Mouse (Mus musculus): ENCODE measurements around the gene Thada. TPM values are rescaled to one million over a fixed set of nuclear protein-coding genes. Genes with fewer than 3 reads are reported as not detected.

The Thada gene
- polyA plus RNA-seq, 1 experiment from 2014 or later: 7.6 TPM

DNA sequence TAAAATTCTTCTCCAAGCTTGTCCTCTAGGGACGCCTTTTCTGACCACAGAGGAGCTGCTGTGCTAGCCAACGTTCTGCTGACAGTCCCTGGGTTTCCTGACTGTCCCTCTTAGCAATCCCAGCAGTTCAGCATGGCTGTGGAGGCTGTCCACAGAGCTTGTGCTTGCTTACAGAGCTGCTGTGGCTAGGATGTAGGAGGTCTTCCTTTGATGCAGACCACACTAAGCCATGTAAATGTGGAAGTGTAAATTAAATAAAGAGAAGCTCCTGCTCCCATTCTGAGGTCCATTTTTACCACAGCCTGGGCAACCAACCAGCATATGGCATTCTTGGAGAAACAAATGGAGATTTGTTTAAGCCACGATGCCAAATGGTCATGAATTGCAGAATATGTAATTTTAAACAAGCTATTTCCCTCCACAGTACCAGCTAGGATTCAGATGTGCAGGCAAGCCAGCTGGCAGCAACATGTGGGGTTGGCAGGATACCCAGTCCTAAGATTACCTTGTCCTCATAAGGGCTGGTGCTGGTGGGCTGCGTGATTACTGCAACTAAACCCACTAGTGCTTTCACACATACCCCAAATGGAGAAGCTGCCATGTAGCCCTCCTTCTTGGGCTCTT, 207.3 kb downstream of the Thada start:
- Histone ChIP-seq H3K36me3 (ENCODE audit: control insufficient read depth, insufficient read depth, low read length) (no peaks in the 10 kb centered on the region), H3K4me1 (ENCODE audit: control insufficient read depth, insufficient read depth, low read length) (no peaks in the 10 kb centered on the region), H3K4me2 (no peak overlapping the region), H3K27me3 (ENCODE audit: control insufficient read depth, insufficient read depth, low read length) (no peaks in the 10 kb centered on the region), H3K9me3 (ENCODE audit: control insufficient read depth, low read length) (no peaks in the 10 kb centered on the region), H3K27ac (ENCODE audit: low read depth, low read length) (no peak overlapping the region), H3K9ac (ENCODE audit: low read length) (no peak overlapping the region), H3K4me3 (ENCODE audit: low read depth, low read length) (no peak overlapping the region)
- ATAC-seq (ENCODE audit: low FRiP score): no peak
- no peak for DNase-seq (ENCODE audit: low spot score, missing footprints)
- 66% methylated on average over 4 of the region's 4 CpGs for WGBS

DNA sequence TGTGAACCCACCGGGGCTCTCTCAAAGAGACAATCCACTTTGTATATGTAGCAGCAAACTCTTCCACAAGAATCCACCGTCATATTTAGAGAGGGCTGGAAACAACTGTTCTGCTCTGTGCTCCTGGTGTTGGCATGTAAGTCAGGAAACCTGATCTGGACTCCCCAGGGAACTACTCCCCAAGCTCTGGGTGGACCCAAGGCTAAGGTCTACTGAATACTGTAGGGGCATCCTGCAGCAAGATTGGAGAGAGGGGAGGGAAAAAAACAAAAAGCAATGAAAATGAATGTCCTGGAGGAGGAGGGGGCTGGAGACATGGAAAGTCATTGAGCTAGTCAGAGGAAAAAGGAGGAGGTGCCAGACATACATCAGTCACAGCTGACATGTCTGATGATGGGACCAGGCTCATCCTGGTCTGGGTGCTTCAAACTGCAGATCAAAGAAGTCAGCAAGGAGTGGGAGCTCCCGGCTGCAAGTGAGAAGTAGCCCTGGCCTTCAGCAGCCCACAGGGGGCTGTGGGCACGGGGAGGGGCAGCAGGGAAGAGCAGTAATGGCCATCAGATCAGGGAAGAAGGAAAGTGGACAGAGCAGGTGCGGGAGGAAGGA, 208.0 kb downstream of the Thada start:
- DNase-seq (ENCODE audit: low spot score, missing footprints) (no peak), ATAC-seq (ENCODE audit: low FRiP score) (no peak)
- H3K36me3 ChIP-seq (ENCODE audit: control insufficient read depth, insufficient read depth, low read length): no peaks in the 10 kb centered on the region
- no peak overlapping the region for H3K4me3 ChIP-seq (ENCODE audit: low read depth, low read length)
- H3K4me1 ChIP-seq (ENCODE audit: control insufficient read depth, insufficient read depth, low read length): no peaks in the 10 kb centered on the region
- H3K27me3 ChIP-seq (ENCODE audit: control insufficient read depth, insufficient read depth, low read length): no peaks in the 10 kb centered on the region
- no peak overlapping the region for H3K27ac ChIP-seq (ENCODE audit: low read depth, low read length)
- no peak overlapping the region for H3K9ac ChIP-seq (ENCODE audit: low read length)
- H3K9me3 ChIP-seq (ENCODE audit: control insufficient read depth, low read length): no peaks in the 10 kb centered on the region
- WGBS: 75% methylated on average over 5 of the region's 5 CpGs
- H3K4me2 ChIP-seq: no peak overlapping the region

DNA sequence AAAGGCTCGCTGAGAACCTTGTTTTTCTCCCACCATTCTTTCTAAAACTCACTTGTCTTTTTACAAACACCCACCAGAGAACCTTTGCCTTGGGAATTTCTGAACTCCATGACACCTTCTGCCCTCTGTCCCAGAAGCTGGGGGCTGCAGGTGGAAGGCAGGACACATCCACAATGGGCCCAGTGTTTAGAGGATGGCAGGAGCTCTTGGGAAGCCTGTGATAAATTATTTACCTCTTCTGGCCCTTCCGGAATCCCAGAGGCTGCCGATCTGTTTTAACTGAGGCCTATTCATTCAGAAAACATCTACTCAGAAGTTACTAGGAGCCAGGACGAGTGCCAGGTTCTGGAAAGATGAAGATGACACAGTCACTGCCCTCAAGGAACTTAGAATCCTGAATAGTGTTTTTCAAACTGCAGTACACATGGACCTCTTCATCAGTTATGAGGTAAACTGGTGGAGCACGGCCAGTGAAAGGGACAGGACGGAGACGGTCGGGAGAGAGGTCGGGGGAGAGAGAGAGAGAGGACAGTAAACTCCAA, 209.7 kb downstream of the Thada start:
- WGBS: 81% methylated on average over 9 of the region's 9 CpGs
- Histone ChIP-seq H3K9me3 (ENCODE audit: control insufficient read depth, low read length) (no peaks in the 10 kb centered on the region), H3K9ac (ENCODE audit: low read length) (no peak overlapping the region), H3K4me3 (ENCODE audit: low read depth, low read length) (no peak overlapping the region), H3K36me3 (ENCODE audit: control insufficient read depth, insufficient read depth, low read length) (no peaks in the 10 kb centered on the region), H3K27me3 (ENCODE audit: control insufficient read depth, insufficient read depth, low read length) (no peaks in the 10 kb centered on the region), H3K4me1 (ENCODE audit: control insufficient read depth, insufficient read depth, low read length) (no peaks in the 10 kb centered on the region), H3K27ac (ENCODE audit: low read depth, low read length) (no peak overlapping the region), H3K4me2 (no peak overlapping the region)
- no peak for DNase-seq (ENCODE audit: low spot score, missing footprints)
- ATAC-seq (ENCODE audit: low FRiP score): no peak

DNA sequence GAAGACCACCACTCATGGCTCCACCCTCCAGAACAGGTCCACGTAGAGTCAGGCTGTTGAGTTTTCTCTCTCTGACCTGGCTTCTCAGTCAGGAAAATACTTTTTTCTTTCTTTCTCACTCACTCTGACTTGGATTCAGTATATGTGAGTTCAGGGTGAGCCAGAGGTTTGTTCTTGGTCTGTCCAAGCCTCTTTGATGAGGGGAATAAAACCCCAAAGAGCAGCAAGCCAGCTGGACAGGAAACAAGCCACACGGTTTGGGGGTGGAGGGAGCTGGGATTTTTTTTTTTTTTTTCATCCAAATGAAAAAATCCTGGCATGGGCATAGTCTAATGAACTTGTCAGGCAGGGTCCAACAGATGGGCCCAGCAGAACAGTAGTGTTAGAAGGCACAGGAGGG, 210.2 kb downstream of the Thada start:
- Histone ChIP-seq H3K27me3 (ENCODE audit: control insufficient read depth, insufficient read depth, low read length) (no peaks in the 10 kb centered on the region), H3K36me3 (ENCODE audit: control insufficient read depth, insufficient read depth, low read length) (no peaks in the 10 kb centered on the region), H3K9ac (ENCODE audit: low read length) (no peak overlapping the region), H3K4me2 (no peak overlapping the region), H3K4me3 (ENCODE audit: low read depth, low read length) (no peak overlapping the region), H3K27ac (ENCODE audit: low read depth, low read length) (no peak overlapping the region), H3K9me3 (ENCODE audit: control insufficient read depth, low read length) (no peaks in the 10 kb centered on the region), H3K4me1 (ENCODE audit: control insufficient read depth, insufficient read depth, low read length) (no peaks in the 10 kb centered on the region)
- no peak for DNase-seq (ENCODE audit: low spot score, missing footprints)
- WGBS: 84% methylated on average over 2 of the region's 2 CpGs
- no peak for ATAC-seq (ENCODE audit: low FRiP score)

DNA sequence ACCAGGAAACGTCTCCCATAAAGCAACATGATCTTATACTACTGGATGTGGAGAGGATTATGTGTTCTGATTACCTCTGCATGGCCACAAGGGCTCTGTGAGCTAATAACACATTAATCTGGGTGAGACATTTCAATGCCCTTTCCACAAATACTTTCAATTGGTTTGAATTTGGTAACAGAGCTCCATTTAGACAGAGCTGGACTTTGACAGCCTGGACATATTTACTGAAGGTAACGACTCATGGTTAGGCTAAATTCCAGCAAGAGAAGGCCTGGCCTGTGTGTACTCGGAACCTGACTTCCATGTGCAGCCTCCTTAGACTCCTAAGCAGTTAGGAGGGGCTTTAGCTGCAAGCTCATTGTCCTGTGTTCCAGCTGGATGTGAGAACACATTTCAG, 214.6 kb downstream of the Thada start:
- H3K4me1 ChIP-seq (ENCODE audit: control insufficient read depth, insufficient read depth, low read length): no peaks in the 10 kb centered on the region
- WGBS: 91% methylated on average over 3 of the region's 3 CpGs
- no peaks in the 10 kb centered on the region for H3K27me3 ChIP-seq (ENCODE audit: control insufficient read depth, insufficient read depth, low read length)
- H3K9me3 ChIP-seq (ENCODE audit: control insufficient read depth, low read length): no peaks in the 10 kb centered on the region
- DNase-seq (ENCODE audit: low spot score, missing footprints) (no peak), ATAC-seq (ENCODE audit: low FRiP score) (no peak)
- H3K4me3 ChIP-seq (ENCODE audit: low read depth, low read length): no peak overlapping the region
- H3K27ac ChIP-seq (ENCODE audit: low read depth, low read length): no peak overlapping the region
- H3K9ac ChIP-seq (ENCODE audit: low read length): no peak overlapping the region
- H3K4me2 ChIP-seq: no peak overlapping the region
- H3K36me3 ChIP-seq (ENCODE audit: control insufficient read depth, insufficient read depth, low read length): no peaks in the 10 kb centered on the region

DNA sequence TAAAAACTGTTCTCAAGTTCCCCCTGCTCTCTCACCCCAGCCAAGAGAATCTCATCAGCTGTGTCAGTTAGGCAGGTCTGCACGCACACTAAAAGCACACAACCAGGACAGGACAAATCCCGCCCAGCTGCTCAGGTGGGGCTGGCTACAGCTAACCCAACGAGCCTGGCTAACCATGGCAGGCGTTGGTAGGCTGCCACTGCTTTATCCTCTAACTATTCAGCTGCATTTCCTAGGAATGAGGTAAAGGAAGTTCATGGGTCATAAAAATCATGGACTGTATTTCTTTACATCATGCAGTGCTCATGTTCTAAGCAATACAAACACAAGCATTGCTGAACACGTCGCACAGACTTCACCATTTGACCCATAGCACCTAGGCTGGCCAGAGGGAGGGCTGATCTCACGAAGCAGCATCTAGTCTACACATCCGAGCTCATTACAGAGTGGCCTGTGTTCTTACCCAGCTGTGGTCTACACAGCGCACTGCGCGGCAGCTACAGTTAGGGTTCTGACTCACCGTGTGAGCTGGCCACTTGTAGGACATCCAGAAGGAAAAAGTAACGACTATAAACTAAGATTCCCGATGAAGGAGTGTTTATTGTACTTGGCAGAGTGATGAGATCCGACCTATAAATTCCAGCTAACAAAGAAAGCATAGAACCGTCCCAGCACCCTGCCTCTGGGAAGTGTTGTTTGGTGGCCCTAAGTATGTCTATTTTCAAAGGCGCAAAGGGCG, 221.7 kb downstream of the Thada start:
- H3K9me3 ChIP-seq (ENCODE audit: control insufficient read depth, low read length): no peaks in the 10 kb centered on the region
- no peaks in the 10 kb centered on the region for H3K27me3 ChIP-seq (ENCODE audit: control insufficient read depth, insufficient read depth, low read length)
- no peaks in the 10 kb centered on the region for H3K36me3 ChIP-seq (ENCODE audit: control insufficient read depth, insufficient read depth, low read length)
- H3K4me3 ChIP-seq (ENCODE audit: low read depth, low read length): no peak overlapping the region
- WGBS: 89% methylated on average over 18 of the region's 18 CpGs
- H3K9ac ChIP-seq (ENCODE audit: low read length): no peak overlapping the region
- H3K4me1 ChIP-seq (ENCODE audit: control insufficient read depth, insufficient read depth, low read length): no peaks in the 10 kb centered on the region
- H3K4me2 ChIP-seq: no peak overlapping the region
- no peak overlapping the region for H3K27ac ChIP-seq (ENCODE audit: low read depth, low read length)
- DNase-seq (ENCODE audit: low spot score, missing footprints) (no peak), ATAC-seq (ENCODE audit: low FRiP score) (no peak)

DNA sequence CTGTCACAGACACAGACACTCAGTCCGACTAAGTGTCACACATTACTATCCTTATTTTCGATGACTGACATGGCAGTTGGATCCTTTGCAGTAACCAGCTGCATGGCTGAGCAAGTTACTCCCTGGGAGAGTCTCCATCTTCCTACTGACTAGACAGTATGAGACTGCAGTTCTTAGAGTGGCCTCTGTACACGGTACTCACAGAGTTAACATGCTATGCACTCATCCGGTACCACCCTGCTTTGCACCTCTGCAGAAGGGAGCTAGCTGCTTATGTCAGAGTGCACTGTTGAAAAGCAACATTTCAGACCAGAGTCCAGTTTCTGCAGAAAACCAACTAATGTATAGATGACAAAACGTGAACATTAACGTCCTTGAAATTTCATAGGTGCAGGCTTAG, 222.2 kb downstream of the Thada start:
- no peaks in the 10 kb centered on the region for H3K36me3 ChIP-seq (ENCODE audit: control insufficient read depth, insufficient read depth, low read length)
- no peak overlapping the region for H3K9ac ChIP-seq (ENCODE audit: low read length)
- WGBS: 88% methylated on average over 6 of the region's 6 CpGs
- H3K27ac ChIP-seq (ENCODE audit: low read depth, low read length): no peak overlapping the region
- no peaks in the 10 kb centered on the region for H3K27me3 ChIP-seq (ENCODE audit: control insufficient read depth, insufficient read depth, low read length)
- no peaks in the 10 kb centered on the region for H3K4me1 ChIP-seq (ENCODE audit: control insufficient read depth, insufficient read depth, low read length)
- no peak overlapping the region for H3K4me3 ChIP-seq (ENCODE audit: low read depth, low read length)
- DNase-seq (ENCODE audit: low spot score, missing footprints) (no peak), ATAC-seq (ENCODE audit: low FRiP score) (no peak)
- H3K9me3 ChIP-seq (ENCODE audit: control insufficient read depth, low read length): no peaks in the 10 kb centered on the region
- no peak overlapping the region for H3K4me2 ChIP-seq

DNA sequence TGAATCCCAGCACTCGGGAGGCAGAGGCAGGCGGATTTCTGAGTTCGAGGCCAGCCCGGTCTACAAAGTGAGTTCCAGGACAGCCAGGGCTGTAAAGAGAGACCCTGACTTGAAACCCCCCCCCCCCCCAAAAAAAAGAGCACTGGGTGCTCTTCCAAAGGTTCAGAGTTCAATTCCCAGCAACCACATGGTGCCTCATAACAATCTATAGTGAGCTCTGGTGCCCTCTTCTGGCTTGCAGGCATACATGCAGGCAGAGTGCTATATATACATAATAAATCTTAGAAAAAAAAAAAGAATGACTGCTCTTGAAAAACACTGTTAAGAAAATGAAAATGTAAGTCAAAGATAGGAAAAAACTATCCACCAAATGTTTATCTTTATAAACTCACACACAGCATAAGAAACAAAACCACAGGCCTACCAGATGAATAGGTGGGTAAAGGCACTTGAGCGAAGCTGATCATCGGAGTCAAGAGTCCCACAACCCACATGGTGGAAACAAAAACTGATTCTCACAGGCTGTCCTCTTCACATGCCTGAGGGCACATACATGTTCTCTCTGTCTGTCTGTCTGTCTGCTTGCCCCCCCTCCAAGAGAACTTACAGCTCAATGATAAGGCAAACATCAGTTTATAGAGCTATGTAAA, 224.6 kb downstream of the Thada start:
- H3K9me3 ChIP-seq (ENCODE audit: control insufficient read depth, low read length): no peaks in the 10 kb centered on the region
- no peaks in the 10 kb centered on the region for H3K36me3 ChIP-seq (ENCODE audit: control insufficient read depth, insufficient read depth, low read length)
- no peaks in the 10 kb centered on the region for H3K27me3 ChIP-seq (ENCODE audit: control insufficient read depth, insufficient read depth, low read length)
- ATAC-seq (ENCODE audit: low FRiP score) (no peak), DNase-seq (ENCODE audit: low spot score, missing footprints) (peak; percentile 66)
- no peak overlapping the region for H3K9ac ChIP-seq (ENCODE audit: low read length)
- H3K4me2 ChIP-seq: no peak overlapping the region
- no peaks in the 10 kb centered on the region for H3K4me1 ChIP-seq (ENCODE audit: control insufficient read depth, insufficient read depth, low read length)
- 98% methylated on average over 6 of the region's 6 CpGs for WGBS
- no peak overlapping the region for H3K4me3 ChIP-seq (ENCODE audit: low read depth, low read length)
- H3K27ac ChIP-seq (ENCODE audit: low read depth, low read length): no peak overlapping the region

All from midbrain, embryonic 11.5 days (tissue).